Mouse (Mus musculus) heart, embryonic 10.5 days (tissue): ENCODE results near the gene Ptpn11. TPM values are rescaled to one million over a fixed set of nuclear protein-coding genes. Genes with fewer than 3 reads are reported as not detected.
"Not testable (repeated sequence)": the region's sequence is repeated elsewhere in the genome, so short reads cannot be mapped to it uniquely, and the experiment has no call there.

Experiments used
- DNase-seq: peaks from one replicate; pipeline ENCODE4 v3.0.0-alpha.2; 2017; ENCODE audit warnings: low spot score
- H3K27ac ChIP-seq: fragments of 300-500 bp; sonication (generic); 2 replicates; pipeline ENCODE4 v1.5.1; 2016; ENCODE audit warnings: mild to moderate bottlenecking
- H3K27me3 ChIP-seq: fragments of 300-500 bp; sonication (generic); 2 replicates; pipeline ENCODE4 v1.6.1; 2016; ENCODE audit warnings: mild to moderate bottlenecking; ENCODE audit not compliant: poor library complexity, insufficient read depth, severe bottlenecking
- H3K36me3 ChIP-seq: fragments of 300-500 bp; sonication (generic); 2 replicates; pipeline ENCODE4 v1.6.1; 2016; ENCODE audit warnings: mild to moderate bottlenecking, moderate library complexity
- H3K4me1 ChIP-seq: fragments of 300-500 bp; sonication (generic); 2 replicates; pipeline ENCODE4 v1.6.1; 2016; ENCODE audit warnings: mild to moderate bottlenecking
- H3K4me3 ChIP-seq: fragments of 300-500 bp; sonication (generic); 2 replicates; pipeline ENCODE4 v1.5.1; 2016; ENCODE audit warnings: mild to moderate bottlenecking, moderate library complexity
- H3K9me3 ChIP-seq: fragments of 300-500 bp; sonication (generic); 2 replicates; pipeline ENCODE4 v1.6.1; 2016; ENCODE audit warnings: mild to moderate bottlenecking, moderate library complexity
- WGBS: fragments of 180-500 bp; shearing (Covaris S2); methylation state at CpG from one replicate; pipeline ENCODE4 v1.1.7; 2016; 5-methylcytosine and 5-hydroxymethylcytosine counted together
- polyA plus RNA-seq: library from polyadenylated mRNA; unstranded; fragments of >200 nt; fragmentation: Nextera tagmentation; extraction: Ambion mirVana; gene quantifications from 2 replicates; pipeline ENCODE4 v1.2.1, GENCODE M21; 2016

The Ptpn11 gene
- polyA plus RNA-seq, 1 experiment from 2014 or later, result 27.8 TPM

DNA sequence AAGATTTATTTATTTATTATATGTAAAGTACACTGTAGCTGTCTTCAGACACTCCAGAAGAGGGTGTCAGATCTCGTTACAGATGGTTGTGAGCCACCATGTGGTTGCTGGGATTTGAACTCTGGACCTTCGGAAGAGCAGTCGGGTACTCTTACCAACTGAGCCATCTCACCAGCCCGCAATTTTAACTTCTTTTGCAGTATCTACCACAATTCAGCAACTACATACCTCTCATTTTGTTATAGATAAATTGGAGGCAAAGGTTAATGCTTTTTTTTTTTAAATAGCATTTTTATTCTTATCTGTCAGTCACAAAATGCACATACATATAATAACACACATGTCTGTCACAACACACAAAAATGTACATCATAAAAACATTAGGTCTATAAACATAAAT lies 32.8 kb upstream of the Ptpn11 start:
- not testable (repeated sequence) for H3K27ac ChIP-seq, H3K9me3 ChIP-seq, H3K4me3 ChIP-seq, DNase-seq, H3K36me3 ChIP-seq, H3K27me3 ChIP-seq
- WGBS, result 89% methylated on average over 4 of the region's 4 CpGs
- peaks cover 29% of the 10 kb centered on the region for H3K4me1 ChIP-seq

- Histone ChIP-seq H3K4me3 (peak overlapping the region; percentile 99), H3K36me3 (no peaks in the 10 kb centered on the region), H3K27ac (peak overlapping the region; percentile 96), H3K27me3 (no peaks in the 10 kb centered on the region), H3K4me1 (peaks cover 24% of the 10 kb centered on the region), H3K9me3 (no peaks in the 10 kb centered on the region)
- no peak for DNase-seq
- WGBS, result 24% methylated on average over 23 of the region's 23 CpGs
Measured at GRCm38 (mm10) chr5:121221328-121221850, 30.2 kb upstream of the Ptpn11 start.

DNA sequence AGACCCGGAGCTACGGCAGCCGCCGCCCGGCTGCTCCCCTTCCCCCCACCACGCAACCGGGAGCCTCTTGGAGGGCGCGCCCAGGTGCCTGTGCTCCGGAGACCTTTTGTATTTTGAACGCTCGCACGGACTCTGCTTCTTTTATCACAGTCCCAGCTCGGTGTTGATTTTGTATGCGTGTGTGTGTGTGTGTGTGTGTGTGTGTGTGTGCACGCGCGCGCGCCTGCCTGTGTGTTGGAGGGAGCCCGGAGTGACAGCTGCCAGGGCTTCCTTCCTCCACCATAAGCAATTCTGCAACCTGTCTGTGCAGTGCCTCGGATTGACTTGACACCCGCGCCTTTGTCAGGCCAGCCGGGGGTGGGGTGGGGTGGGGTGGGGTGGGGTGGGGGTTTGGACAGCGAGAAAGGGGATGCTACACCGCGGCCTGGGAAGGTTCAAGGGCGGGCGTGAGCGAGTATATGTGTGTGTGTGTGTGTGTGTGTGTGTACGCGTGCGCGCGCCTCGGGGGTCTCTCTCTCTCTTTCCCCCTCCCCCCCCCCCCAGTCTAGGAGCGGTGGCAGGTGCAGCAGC lies 29.6 kb upstream of the Ptpn11 start:
- 2% methylated on average over 37 of the region's 38 CpGs for WGBS
- peak; percentile 83 for DNase-seq
- H3K4me1 ChIP-seq, result peaks cover 22% of the 10 kb centered on the region
- no peaks in the 10 kb centered on the region for H3K9me3 ChIP-seq
- H3K4me3 ChIP-seq, result peak overlapping the region; percentile 99
- H3K27me3 ChIP-seq, result no peaks in the 10 kb centered on the region
- peak overlapping the region; percentile 96 for H3K27ac ChIP-seq
- H3K36me3 ChIP-seq, result no peaks in the 10 kb centered on the region

DNA sequence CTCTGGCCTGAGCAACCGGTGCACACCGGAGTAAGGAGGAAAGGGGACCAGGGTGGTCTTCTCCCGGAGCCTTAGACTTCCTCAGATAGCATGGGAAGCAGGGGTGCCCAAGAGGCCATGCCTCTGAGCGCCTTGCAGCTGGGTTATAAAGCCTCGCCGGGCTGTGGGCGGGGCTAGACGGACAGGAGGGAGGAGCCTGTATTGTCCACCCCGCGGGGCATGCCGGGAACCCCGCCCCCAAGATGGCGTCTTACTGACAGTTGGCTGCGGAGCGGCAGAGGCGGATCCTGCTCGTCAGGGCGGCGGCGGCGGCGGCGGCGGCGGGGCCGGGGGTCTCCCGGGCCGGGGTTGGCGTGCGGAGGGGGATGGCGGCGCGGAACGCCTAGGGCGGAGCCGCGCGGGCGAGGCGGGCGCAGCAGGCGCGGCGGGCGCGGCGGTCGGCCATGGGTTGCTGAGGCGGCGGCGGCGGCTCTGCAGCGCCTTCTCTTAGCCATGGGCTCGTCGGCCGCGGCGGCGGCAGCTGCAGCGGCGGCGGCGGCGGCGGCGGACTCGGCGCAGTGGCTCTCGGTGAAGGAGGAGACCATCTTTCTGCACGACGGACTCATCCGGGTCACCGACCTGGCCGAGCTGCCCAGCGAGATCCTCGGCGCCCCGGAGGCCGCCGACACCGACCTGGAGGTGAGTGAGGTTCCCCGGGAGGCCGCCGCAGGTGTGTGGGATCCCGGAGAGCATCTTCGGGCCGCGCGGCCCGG lies 29.0 kb upstream of the Ptpn11 start, which contains the start of gene Hectd4:
Hectd4 (plus strand) TSS at position 240 of the 752 bp plus-strand sequence.
- Histone ChIP-seq H3K36me3 (no peaks in the 10 kb centered on the region), H3K4me3 (peak within 1 kb of the TSS; percentile 99), H3K27ac (peak within 1 kb of the TSS; percentile 96), H3K27me3 (no peaks in the 10 kb centered on the region), H3K9me3 (no peaks in the 10 kb centered on the region), H3K4me1 (peaks cover 15% of the 10 kb centered on the region)
- DNase-seq, result peak; percentile 99
- 4% methylated on average over 90 of the region's 90 CpGs for WGBS

DNA sequence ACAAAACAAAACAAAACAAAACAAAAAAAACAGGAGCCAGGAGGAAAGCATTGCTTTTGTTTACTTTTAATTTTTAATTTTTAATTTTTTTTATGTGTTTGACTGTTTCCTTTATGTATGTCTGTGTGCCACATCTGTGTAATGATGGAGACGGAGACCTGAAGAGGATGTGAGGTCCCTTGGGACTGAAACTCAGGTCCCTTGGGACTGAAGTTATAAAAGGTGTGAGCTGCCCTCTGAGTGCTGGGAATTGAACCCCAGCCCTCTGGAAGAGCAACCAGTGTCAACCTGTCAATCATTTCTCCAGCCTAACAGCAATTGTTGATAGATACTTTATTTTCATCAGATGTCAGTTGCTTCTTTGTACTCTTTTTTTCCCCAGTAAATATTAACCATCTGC lies 28.0 kb upstream of the Ptpn11 start:
- H3K36me3 ChIP-seq, result no peaks in the 10 kb centered on the region
- H3K27me3 ChIP-seq, result no peaks in the 10 kb centered on the region
- WGBS, result 86% methylated on average over 1 of the region's 1 CpGs
- H3K4me3 ChIP-seq, result no peak overlapping the region
- no peak overlapping the region for H3K27ac ChIP-seq
- DNase-seq, result no peak
- no peaks in the 10 kb centered on the region for H3K9me3 ChIP-seq
- peaks cover 15% of the 10 kb centered on the region for H3K4me1 ChIP-seq

DNA sequence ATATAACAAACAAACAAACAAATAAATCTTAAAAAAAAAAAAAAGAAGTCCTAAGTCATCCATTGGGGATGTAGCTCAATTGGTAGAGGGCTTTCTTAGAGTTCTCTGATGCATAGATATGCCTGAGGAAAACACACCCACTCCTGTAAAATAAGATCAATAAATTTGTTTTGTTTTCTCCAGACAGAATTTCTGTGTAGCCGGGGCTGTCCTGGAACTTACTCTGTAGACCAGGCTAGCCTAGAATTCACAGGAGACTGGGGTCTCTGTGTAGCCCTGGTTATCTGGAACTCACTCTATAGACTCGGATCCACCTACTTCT lies 26.1 kb upstream of the Ptpn11 start:
- Histone ChIP-seq H3K27me3 (no peaks in the 10 kb centered on the region), H3K36me3 (peaks cover 9% of the 10 kb centered on the region), H3K27ac (no peak overlapping the region), H3K9me3 (no peaks in the 10 kb centered on the region), H3K4me1 (peaks cover 15% of the 10 kb centered on the region), H3K4me3 (no peak overlapping the region)
- DNase-seq, result no peak
- WGBS, result 78% methylated on average over 2 of the region's 2 CpGs

GRCm38 (mm10) chr5:121216584-121217312 lies 25.6 kb upstream of the Ptpn11 start:
- Histone ChIP-seq H3K4me1 (peaks cover 15% of the 10 kb centered on the region), H3K36me3 (peaks cover 14% of the 10 kb centered on the region)
- not testable (repeated sequence) for H3K4me3 ChIP-seq, DNase-seq, H3K27me3 ChIP-seq, H3K9me3 ChIP-seq, H3K27ac ChIP-seq
- 84% methylated on average over 9 of the region's 9 CpGs for WGBS

DNA sequence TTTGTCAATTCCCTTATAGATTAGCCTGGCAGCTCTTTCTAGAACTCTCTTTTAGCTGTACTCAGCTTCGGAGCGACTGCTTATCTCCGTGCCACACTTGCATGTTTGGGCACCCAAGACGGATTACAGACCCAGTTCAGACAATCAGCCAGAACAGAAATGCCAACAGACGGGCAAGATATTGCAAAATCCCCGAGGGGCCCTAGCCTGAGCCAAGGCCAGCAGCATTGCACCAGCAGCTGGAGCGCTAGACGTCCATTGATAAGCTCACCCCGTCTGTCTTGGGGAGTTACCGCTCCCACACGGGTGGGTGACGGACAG lies 24.9 kb upstream of the Ptpn11 start:
- peaks cover 20% of the 10 kb centered on the region for H3K36me3 ChIP-seq
- no peak overlapping the region for H3K4me3 ChIP-seq
- no peaks in the 10 kb centered on the region for H3K9me3 ChIP-seq
- no peaks in the 10 kb centered on the region for H3K27me3 ChIP-seq
- H3K27ac ChIP-seq, result no peak overlapping the region
- peak; percentile 77 for DNase-seq
- H3K4me1 ChIP-seq, result peaks cover 10% of the 10 kb centered on the region
- WGBS, result 52% methylated on average over 12 of the region's 12 CpGs

DNA sequence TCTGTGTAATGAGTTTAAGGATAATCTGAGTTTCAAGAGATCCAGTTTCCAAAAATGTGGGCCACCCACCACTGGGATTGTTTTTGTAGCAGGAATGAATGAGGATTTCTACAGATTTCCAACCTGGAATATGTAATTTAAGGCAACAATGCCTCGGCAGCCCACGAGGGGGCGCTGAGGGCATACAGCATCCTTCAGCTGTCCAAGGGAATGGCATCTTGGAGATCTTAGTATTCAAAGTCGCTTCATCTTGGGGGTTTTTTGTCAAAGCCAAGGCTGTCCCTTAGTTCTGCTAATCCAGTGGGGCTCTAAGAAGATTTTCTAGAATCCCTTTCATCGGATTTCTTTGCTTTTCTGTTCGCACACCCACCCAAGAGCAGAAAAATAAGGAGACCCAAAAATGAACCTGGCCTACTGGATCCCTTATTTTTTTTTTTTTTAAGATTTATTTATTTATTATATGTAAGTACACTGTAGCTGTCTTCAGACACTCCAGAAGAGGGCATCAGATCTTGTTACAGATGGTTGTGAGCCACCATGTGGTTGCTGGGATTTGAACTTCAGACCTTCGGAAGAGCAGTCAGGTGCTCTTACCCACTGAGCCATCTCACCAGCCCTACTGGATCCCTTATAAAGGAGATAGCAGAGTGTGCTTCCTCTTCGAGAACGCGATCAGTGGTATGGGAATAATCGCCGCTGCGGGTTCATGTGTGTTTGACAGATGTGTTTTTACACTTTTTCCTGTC lies 24.4 kb upstream of the Ptpn11 start:
- H3K4me3 ChIP-seq, result no peak overlapping the region
- no peak overlapping the region for H3K27ac ChIP-seq
- no peaks in the 10 kb centered on the region for H3K9me3 ChIP-seq
- H3K4me1 ChIP-seq, result peaks cover 8% of the 10 kb centered on the region; the same call in 1 of the 2 replicates
- peak; percentile 81 for DNase-seq
- peaks cover 26% of the 10 kb centered on the region for H3K36me3 ChIP-seq
- WGBS, result 46% methylated on average over 13 of the region's 13 CpGs
- H3K27me3 ChIP-seq, result no peaks in the 10 kb centered on the region

DNA sequence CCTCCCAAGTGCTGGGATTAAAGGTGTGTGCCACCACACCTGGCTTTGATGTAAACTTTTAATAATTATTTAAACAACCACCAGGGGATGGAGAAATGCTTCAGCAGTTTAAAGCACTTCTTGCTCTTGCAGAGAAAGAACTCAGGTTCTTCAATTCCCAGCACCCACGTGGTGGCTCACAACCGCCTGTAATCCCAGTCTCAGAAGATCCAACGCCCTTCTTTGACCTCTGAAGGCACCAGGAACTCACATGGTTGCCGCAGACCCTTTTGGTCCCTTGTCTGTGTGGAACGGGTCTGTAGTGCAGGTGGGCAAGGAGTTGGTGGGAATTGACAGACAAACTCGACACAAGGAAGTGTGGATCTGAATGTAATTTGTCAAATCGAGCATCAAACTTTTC lies 23.5 kb upstream of the Ptpn11 start:
- 53% methylated on average over 7 of the region's 7 CpGs for WGBS
- Histone ChIP-seq H3K36me3 (peaks cover 33% of the 10 kb centered on the region), H3K9me3 (no peaks in the 10 kb centered on the region), H3K4me3 (no peak overlapping the region), H3K27me3 (no peaks in the 10 kb centered on the region), H3K27ac (no peak overlapping the region), H3K4me1 (peaks cover 5% of the 10 kb centered on the region; the same call in 1 of the 2 replicates)
- DNase-seq, result no peak

DNA sequence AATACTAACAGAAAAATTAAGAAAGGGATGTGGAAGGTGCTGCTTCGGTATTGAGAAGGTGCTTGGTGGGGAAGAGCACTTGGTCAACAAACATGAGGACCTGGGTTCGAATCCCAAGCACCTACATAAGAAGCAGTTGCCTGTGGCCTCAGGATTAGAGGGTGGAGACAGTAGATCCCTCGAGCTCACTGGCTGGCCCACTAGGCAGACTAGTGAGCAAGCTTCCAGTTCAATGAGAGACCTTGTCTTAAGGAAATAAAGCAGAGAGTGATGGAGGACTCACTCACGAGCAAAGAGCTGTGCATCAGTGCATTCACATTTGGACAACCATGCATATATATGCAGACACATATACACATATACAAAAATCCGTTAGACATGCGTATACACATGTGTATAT lies 20.9 kb upstream of the Ptpn11 start:
- H3K27ac ChIP-seq, result no peak overlapping the region
- WGBS, result 89% methylated on average over 6 of the region's 6 CpGs
- no peak for DNase-seq
- peaks cover 10% of the 10 kb centered on the region; the same call in 1 of the 2 replicates for H3K4me1 ChIP-seq
- no peak overlapping the region for H3K4me3 ChIP-seq
- H3K36me3 ChIP-seq, result peaks cover 59% of the 10 kb centered on the region
- H3K9me3 ChIP-seq, result no peaks in the 10 kb centered on the region
- H3K27me3 ChIP-seq, result no peaks in the 10 kb centered on the region

DNA sequence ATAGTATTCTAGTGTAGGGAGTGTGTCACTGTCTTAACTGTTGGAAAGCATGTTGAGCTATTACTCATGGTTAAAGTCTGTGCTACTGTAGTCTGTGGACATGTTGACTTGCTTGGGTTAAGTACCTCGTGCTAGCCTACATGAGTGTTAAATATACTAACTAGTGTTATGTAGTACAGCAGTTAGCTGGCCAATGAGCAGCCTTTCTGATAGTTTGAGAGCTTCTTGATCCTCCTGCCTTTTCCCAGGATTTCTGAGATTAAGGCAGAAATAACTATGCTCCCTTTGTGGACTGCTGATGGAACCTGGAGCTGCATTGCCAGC lies 19.4 kb upstream of the Ptpn11 start:
- Histone ChIP-seq H3K27ac (no peak overlapping the region), H3K27me3 (no peaks in the 10 kb centered on the region), H3K4me3 (no peak overlapping the region), H3K4me1 (peaks cover 21% of the 10 kb centered on the region), H3K36me3 (peaks cover 75% of the 10 kb centered on the region), H3K9me3 (no peaks in the 10 kb centered on the region)
- WGBS, result 92% methylated on average over 1 of the region's 1 CpGs
- DNase-seq, result no peak
